Mouse (Mus musculus): ENCODE measurements around the gene Spdye4b.

GRCm38 (mm10) chr5:143135042-143135441 is 45.8 kb upstream of the Spdye4b start:
- TF ChIP-seq CHD2 (IDR thresholded peaks at IDR 0.05; ENCODE audit: low read depth, low read length) (no peak), ZNF384 (IDR thresholded peaks at IDR 0.05; ENCODE audit: low read depth, low read length) (no peak), MAFK (IDR thresholded peaks at IDR 0.05; ENCODE audit: insufficient read depth, low read depth, low read length) (peak; percentile 60)

Data from ES-E14 (cell line).